Mouse (Mus musculus) urinary bladder, postnatal 25 days (tissue): ENCODE results near the gene Ap2b1.
A peak's percentile ranks its signal among the peaks of the same experiment; 100 is the strongest.
"Not testable (repeated sequence)": the region's sequence is repeated elsewhere in the genome, so short reads cannot be mapped to it uniquely, and the experiment has no call there.

Experiments used
- DNase-seq: peaks from one replicate; pipeline ENCODE4 v3.0.0; 2022; ENCODE audit warnings: low spot score

Gene Ap2b1

GRCm38 (mm10) chr11:83298225-83299195, at the start of gene Ap2b1:
Ap2b1 (plus strand) TSS chr11:83299024.
- DNase-seq = peak; percentile 82

DNA sequence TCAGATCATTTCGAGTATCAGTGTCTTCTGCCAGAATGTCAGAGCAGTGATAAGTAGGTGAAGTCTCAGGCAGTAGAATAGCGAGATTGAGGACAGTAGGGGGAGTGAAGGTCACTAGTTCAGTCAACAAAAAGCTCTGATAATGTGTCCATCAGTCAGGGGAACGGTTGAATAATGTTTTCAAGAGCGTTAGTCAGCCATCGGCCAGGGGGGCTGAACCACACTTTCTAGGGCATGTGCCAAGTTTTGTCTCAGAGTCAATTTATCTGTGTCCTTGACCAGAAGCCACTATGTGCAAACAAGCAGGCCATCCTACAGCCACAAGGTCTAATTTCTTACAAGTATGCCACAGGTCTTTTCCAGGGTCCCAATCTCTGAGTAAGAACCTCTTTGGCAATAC, 41.6 kb upstream of the Ap2b1 start:
- DNase-seq = not testable (repeated sequence)

DNA sequence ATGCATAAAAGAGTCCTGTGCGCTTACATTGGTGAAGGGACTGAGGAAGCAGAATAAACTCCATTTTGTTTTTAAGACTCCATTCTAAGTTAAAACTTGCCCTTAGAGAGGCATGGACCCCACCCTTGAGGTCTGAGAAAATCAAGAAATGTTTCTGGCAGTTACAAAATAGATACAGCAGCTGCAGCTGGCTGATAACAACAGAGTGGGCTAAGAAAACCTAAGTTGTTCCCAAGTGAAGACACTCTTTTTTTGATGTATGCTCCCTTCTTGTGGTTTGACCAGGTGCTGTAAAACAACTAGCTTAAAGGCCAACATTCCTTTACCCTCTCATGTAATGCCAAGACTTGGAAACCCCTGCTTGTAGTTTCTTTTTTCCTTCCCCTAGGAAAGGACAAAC, 36.2 kb upstream of the Ap2b1 start:
- DNase-seq = no peak

DNA sequence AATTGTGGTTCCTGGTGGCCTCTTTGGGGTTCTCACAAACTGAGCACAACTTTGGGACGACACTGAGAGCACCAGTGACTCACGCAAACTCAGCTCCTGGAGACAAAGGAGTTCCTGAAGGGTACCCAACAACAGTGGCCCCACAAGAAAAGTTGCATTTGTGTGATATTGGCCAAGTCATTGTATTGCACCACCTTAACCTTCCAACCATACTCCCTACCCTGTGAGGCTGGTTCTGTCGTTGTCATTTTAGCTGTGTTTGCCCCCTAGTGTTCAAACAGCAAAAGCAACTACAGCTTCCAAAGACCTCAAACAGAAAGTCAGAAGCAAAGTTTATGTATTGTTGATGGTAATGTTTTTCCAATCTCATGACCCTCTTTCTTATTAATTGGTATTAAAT, 35.7 kb upstream of the Ap2b1 start:
- no peak for DNase-seq

DNA sequence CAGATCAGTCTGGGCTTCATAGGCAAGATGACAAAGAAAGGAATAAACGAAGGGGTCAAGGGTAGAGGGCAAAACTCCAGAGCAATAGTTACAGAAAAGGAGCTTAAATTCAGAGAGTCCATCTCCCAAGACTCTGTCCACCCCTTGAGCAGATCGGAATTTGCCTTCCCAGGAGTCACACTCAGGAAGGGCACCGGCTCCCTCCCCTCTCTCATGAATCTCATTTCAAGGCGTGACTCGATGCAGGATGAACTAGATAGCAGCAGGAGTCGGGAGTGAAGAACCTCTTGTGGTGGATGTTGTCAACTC, 28.0 kb upstream of the Ap2b1 start:
- no peak for DNase-seq

- DNase-seq = peak; percentile 65
Measured at GRCm38 (mm10) chr11:83271151-83271950, 27.5 kb upstream of the Ap2b1 start.

DNA sequence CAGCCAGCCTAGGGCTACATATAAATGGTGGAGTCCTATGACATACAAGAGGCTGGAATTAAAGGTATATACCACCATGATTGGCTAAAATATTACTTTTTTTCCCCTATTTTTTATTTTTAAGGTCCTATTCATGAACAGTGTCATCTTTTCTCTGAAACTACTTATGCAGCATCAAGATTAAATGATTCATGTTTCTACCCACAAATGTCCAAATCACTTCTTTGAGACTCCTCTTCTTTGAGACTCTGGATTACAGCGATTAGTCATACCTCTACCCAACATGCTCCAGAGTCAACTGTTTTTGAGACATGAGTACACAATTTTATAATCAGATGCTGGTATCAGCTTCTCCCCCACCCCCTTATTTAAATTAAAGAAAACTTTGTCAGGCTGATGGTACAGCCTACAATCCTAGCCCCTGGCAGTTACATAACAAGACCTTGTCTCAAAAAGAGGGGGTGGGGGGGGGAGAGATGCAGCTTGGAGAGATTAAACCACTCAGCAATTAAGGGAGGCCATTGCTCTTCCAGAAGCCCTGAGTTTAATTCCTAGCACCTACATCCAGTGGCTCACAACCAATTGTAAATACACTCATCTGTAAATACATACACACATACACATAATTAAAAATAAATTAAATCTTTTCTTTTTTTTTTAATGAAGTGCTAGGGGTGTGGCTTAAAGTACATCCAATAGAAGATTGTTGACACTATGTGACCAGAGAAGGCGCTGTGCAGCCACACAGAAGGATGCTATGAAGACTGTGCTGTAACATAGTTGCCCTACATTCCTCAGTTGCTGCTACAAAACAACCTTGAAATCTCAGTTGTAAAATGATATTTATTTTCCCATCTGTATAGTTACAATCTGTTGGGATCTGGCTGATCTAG, 26.6 kb upstream of the Ap2b1 start:
- no peak for DNase-seq

DNA sequence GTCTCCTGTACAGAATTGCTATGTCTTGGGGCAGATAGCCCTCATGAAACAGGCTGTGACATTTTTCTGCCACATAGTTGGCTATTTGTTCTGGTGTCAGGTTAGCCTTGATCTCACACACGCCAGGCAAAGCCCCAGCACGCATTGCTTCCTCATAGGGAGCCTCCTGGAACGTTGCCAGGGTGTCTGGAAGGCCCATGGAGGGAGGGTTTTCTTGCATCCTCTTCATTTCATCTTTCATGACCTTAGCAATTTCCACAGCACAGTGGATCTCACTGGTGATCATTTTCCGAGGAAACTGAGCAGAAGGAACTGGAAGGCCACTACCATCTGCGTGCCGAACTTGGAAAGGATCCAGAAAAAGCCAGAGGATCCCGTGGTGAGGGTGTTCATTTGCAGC, 22.6 kb upstream of the Ap2b1 start:
- DNase-seq = no peak

DNA sequence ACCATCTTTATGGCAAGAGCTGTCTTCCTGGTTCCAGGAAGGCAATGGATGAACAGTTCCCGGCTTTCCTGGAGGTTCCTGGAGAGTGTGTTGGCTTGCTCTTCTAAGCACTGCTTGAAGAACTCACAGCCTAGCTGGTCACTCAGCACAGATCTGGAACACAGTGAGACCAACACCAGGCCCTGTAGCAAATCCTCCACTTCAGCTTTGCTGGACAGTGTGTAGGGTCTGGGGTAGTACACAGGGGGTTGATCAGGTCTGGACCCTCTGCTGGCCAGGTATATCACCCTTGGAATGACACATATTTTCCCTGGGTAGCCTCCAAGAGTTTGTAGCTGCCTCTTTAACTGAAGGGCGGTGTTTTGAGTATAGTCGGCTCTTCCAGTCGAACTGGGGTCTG, 19.8 kb upstream of the Ap2b1 start:
- DNase-seq = no peak

DNA sequence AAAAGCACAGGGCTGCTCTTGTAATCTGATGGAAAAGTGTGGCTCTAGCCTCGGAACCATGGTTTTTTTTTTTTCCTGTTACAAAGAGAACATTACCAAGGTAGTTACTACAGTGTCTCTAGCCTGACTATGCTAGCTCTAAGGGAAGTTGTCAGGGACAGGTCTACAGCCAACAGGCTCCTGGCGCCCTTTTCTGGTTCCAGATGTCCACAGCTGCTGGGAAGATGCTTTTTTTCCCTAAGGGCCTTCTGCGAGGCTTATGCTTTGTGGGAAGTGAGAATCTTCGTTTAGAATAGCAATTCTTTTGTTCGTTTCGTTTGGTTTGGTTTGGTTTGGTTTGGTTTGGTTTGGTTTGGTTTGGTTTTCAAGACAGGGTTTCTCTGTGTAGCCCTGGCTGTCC, 19.1 kb upstream of the Ap2b1 start:
- no peak for DNase-seq

DNA sequence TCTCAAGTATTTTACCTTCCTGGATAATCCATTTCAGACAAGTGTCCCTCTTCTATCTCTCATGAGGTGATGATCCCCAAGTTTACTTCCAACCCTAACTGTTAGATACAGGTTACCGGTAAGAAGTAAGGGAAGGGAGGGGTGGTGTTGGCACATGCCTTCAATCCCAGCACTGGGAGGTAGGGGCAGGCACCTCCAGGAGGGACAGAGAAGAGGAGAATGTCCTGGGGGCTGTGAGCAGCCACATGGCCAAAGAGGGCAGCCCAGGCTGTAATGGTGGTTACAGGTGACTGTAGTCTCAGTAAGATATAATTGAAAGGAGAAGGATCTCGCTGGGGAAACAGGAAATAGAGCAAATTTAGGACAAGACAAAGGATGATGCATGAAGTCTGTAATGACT, 16.7 kb upstream of the Ap2b1 start:
- DNase-seq = no peak

DNA sequence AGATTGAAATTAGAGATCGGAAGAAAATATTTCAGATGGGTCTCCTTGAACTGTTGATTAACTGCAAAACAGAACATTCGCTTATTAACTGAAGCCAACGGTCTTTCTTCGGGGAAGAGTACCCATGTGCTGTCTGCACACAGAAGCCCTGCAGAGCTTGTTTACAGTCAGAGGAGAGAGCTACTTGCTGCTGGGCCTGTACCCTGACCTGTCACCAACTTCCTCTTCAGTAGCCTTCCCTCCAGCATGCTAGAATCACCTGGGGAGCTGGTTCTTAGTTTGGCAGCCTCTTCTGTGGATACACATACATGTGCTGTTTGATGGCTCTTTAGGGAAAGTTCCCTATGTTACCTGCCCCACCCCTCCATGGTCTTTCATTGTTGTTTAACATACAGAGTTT, 13.2 kb upstream of the Ap2b1 start:
- no peak for DNase-seq

- no peak for DNase-seq
Measured at GRCm38 (mm10) chr11:83286566-83286965, 12.3 kb upstream of the Ap2b1 start, which contains the start of gene Slfn14. Slfn14 (minus strand) TSS chr11:83286726.

DNA sequence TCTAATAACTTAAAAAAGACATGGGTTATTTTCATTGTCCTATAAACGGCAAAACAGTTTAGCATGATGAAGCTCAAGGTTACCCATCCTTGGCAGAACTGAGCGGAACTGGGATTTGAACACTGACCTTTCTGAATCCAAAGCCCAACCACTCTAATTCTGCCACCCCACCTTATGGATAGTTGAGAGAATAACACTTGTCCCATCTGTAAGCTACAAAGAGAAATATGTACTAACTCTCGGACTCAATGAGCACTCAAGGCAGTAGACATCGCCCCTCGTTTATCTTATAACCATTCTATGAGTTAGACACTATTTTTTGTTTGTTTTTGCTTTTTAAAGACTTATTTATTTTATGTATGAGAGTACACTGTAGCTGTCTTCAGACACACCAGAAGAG, 9.8 kb upstream of the Ap2b1 start:
- DNase-seq = no peak

- no peak for DNase-seq
Measured at GRCm38 (mm10) chr11:83289633-83290032, 9.2 kb upstream of the Ap2b1 start.

DNA sequence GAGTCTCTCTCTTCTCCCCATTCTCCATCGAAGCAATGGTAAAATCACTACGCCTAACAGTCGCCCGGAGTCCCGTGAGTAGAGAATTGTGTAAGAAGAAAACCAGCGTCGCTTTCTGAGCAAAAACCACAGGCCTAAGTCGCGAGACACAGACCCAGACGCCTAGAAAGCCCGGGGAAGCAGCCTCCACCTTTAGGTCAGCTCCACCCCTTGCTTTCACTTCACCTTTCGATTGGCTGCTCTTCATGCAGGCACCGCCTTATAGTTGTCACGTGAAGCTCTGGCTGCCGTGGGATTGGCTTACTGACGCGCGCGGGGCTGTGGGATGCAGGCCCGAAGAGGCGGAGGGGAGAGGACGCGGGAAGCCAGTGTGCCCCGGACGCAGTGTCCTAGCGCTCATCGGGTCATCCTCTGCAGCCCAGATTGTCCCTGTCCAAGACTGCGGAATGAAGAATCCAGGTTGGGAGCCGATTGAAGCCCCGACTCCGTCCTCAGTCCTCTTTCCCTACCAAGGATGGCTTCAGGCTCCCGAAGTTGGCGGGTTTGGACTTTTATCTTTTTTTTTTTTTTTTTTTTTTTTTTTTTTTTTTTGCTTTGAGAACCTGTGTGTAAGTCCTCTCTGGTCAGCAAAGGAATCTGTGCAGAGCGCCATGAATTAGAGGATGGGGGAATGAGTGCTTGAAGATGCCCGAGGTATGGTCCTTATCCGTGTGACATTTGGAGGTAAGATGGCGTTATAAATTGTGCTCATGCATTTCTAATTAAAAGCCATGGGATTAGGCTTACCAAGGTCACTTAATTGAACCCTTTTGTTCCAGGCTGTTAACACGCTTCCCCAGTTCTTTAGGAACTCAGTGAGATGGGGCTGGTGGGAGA, 7.2 kb upstream of the Ap2b1 start:
- DNase-seq = peak; percentile 85

DNA sequence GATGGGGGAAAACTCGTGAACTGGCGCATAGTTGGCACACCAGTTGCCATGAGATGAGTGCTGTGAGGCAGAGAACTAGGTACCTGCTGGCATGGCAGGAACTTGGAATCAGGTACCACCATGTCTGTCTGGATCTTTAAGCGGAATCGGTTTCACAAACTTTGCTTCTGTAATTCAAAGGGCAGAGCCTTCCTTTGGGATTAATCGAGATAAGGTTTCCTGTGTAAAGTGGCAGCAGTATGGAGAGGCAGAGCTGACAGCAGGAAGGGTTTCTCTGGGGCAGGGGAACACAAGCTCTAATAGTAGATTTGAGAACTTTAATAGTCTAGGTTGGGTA, 6.6 kb upstream of the Ap2b1 start:
- DNase-seq = no peak

GRCm38 (mm10) chr11:83293182-83293581, 5.6 kb upstream of the Ap2b1 start:
- no peak for DNase-seq

- no peak for DNase-seq
Measured at GRCm38 (mm10) chr11:83294133-83294532, 4.7 kb upstream of the Ap2b1 start.

DNA sequence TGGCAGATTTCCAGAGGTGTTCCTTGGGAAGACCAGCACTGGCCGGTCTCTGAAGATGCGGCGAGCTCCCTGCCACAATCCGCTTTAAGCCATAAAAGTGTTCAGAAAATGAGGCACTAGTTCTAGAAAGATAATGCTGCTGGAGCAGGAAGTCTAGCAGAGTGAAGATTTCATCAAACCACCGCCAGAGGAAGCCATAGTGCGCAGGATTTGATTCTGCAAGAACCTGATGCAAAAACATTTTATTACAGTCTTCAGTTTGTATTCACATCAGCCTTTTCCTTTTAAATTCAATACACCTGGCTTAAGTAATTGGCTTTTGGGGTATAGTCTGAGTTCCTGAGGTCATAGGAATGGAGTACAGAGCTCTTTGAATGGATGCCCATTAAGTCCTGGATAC, 1.0 kb upstream of the Ap2b1 start:
- DNase-seq = no peak

GRCm38 (mm10) chr11:83299724-83300123, 900 bp downstream of the Ap2b1 start:
- no peak for DNase-seq
